Mouse (Mus musculus): ENCODE data around the gene S1pr3.

DNA sequence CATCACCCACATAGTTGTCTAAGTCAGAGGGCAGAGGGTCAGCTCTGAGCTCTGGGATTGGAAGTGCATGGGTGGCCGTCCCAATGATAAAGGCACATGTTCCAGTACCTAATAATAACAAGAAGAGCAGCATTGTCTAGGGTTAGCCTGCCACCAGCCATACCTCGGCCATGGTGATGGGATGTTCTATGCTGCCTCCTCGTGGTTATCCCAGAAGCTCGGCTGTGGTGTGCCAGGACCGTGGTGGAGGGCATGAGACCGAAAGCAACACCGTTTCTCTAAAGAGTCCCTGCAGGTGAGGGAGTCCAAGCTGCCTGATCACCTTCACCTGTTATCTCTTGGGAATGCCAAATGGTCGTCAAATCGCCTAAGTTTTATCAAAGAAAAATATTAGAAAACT is 15.2 kb downstream of the S1pr3 start:
- TF ChIP-seq POLR2A (IDR thresholded peaks at IDR 0.05; ENCODE audit: low read depth, low read length), result no peak
- no peak for TF ChIP-seq CTCF (IDR thresholded peaks at IDR 0.05; ENCODE audit: borderline replicate concordance, insufficient read depth, low read length)
